Mouse (Mus musculus): Measurements from ENCODE around the gene Hist1h2bg. TPM values are rescaled to one million over a fixed set of nuclear protein-coding genes. Genes with fewer than 3 reads are reported as not detected.

The Hist1h2bg gene
- polyA plus RNA-seq, 1 experiment from 2014 or later = 0.36 TPM

DNA sequence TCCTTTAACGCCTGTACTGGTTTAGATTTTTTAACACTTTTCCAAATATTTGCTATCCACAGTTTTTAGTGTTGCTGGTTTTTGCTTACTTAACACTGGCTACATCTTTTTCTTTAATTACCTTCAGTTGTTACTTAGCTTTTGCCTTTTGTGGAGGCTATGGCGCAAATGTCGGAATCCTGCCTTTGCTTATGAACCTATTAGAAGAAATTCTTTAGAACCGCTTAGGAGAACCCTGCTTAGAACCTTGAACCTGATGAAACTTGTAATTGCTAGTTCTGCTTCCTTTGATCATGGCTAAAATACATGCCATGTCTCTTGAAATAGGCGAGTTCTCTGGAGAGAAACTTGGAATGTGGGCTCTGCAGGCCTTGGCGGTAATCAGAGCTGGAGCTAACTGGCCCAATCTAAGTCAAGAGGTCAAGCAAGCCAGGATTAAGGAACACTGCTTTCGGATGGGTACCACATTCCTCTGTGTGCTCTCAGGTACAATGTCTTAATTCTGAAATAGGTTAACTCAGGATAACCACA, 5.2 kb downstream of the Hist1h2bg start:
- no peaks in the 10 kb centered on the region for H3K27me3 ChIP-seq (ENCODE audit: control insufficient read depth, insufficient read depth, low read depth, low read length)
- no peak overlapping the region; the same call in 1 of the 2 replicates for H3K27ac ChIP-seq (ENCODE audit: low read length)
- H3K36me3 ChIP-seq (ENCODE audit: control insufficient read depth, insufficient read depth, low read length) = no peaks in the 10 kb centered on the region
- H3K4me3 ChIP-seq (ENCODE audit: low read depth, low read length) = peak overlapping the region; percentile 40
- WGBS = 8% methylated on average over 7 of the region's 7 CpGs
- peak overlapping the region; percentile 78 for H3K4me2 ChIP-seq (ENCODE audit: low read length)
- peaks cover 27% of the 10 kb centered on the region for H3K4me1 ChIP-seq (ENCODE audit: control insufficient read depth, insufficient read depth, low read length)
- no peak for ATAC-seq
- no peaks in the 10 kb centered on the region for H3K9me3 ChIP-seq (replicated peaks; ENCODE audit: control insufficient read depth, low read length, poor library complexity, severe bottlenecking)
- H3K9ac ChIP-seq (ENCODE audit: low read depth, low read length) = no peak overlapping the region; the same call in 1 of the 2 replicates

DNA sequence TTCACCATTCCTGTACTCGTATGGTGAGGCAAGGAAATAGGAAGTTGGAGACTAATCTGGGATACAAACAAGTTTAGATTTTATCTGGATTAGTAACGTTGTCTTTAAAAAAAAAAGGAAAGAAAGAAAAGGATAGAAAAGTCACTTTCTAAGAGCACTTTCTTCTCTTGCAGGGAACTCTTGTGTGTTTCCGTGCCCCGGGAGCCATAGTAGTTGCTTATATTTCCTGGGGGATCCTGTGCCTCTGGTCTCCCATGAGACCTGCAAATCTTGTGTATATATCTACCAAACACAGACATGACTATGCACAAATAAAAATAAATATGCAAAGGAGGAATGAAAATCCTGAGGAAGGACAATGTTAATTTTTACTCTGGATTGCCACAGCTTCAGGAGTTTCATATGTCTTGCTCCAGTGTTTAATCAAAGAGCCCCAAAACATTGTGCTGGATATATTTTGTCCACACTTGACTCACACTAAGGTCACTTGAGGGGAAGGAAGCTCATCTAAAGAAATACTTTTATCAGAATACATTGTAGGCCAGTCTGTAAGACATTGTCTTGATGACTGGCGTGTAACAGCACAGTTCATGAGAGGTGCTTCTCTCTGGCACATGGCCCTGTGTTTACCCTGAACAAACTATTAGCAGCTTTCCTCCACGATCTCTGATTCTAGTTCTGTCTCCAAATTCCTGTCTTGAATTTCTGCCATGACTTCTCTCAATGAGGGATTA, 5.9 kb downstream of the Hist1h2bg start:
- H3K27ac ChIP-seq (ENCODE audit: low read length) = no peak overlapping the region

DNA sequence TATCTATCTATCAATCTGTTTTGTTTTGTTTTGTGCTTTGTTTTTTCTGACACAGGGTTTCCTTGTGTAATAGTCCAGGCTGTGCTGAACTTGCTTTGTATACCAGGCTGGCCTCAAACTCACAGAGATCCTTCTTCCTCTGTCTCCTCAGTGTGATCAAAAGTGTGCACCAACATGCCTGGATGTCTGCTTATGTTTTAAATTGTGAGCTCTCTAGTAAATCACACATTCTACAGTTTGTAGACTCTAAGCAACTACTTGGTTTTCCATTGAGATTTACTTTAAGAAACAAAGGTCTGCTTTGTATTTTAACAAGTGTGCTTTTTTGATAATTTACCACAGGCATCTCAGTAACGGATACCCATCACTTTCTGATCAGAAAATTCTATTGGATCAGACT, 6.6 kb downstream of the Hist1h2bg start:
- ATAC-seq = no peak
- Histone ChIP-seq H3K27ac (ENCODE audit: low read length) (no peak overlapping the region), H3K4me2 (ENCODE audit: low read length) (no peak overlapping the region), H3K27me3 (ENCODE audit: control insufficient read depth, insufficient read depth, low read depth, low read length) (no peaks in the 10 kb centered on the region), H3K4me1 (ENCODE audit: control insufficient read depth, insufficient read depth, low read length) (peaks cover 25% of the 10 kb centered on the region), H3K36me3 (ENCODE audit: control insufficient read depth, insufficient read depth, low read length) (no peaks in the 10 kb centered on the region), H3K9me3 (replicated peaks; ENCODE audit: control insufficient read depth, low read length, poor library complexity, severe bottlenecking) (no peaks in the 10 kb centered on the region), H3K9ac (ENCODE audit: low read depth, low read length) (no peak overlapping the region), H3K4me3 (ENCODE audit: low read depth, low read length) (no peak overlapping the region)
- WGBS = 100% methylated on average over 1 of the region's 1 CpGs

More for the DNA sequence above, 5.9 kb downstream of the Hist1h2bg start:
- Histone ChIP-seq H3K4me2 (ENCODE audit: low read length) (peak overlapping the region; percentile 78), H3K4me1 (ENCODE audit: control insufficient read depth, insufficient read depth, low read length) (peaks cover 26% of the 10 kb centered on the region), H3K9me3 (replicated peaks; ENCODE audit: control insufficient read depth, low read length, poor library complexity, severe bottlenecking) (no peaks in the 10 kb centered on the region), H3K27me3 (ENCODE audit: control insufficient read depth, insufficient read depth, low read depth, low read length) (no peaks in the 10 kb centered on the region), H3K36me3 (ENCODE audit: control insufficient read depth, insufficient read depth, low read length) (no peaks in the 10 kb centered on the region), H3K9ac (ENCODE audit: low read depth, low read length) (no peak overlapping the region), H3K4me3 (ENCODE audit: low read depth, low read length) (no peak overlapping the region)
- ATAC-seq = no peak
- WGBS = 46% methylated on average over 6 of the region's 6 CpGs

DNA sequence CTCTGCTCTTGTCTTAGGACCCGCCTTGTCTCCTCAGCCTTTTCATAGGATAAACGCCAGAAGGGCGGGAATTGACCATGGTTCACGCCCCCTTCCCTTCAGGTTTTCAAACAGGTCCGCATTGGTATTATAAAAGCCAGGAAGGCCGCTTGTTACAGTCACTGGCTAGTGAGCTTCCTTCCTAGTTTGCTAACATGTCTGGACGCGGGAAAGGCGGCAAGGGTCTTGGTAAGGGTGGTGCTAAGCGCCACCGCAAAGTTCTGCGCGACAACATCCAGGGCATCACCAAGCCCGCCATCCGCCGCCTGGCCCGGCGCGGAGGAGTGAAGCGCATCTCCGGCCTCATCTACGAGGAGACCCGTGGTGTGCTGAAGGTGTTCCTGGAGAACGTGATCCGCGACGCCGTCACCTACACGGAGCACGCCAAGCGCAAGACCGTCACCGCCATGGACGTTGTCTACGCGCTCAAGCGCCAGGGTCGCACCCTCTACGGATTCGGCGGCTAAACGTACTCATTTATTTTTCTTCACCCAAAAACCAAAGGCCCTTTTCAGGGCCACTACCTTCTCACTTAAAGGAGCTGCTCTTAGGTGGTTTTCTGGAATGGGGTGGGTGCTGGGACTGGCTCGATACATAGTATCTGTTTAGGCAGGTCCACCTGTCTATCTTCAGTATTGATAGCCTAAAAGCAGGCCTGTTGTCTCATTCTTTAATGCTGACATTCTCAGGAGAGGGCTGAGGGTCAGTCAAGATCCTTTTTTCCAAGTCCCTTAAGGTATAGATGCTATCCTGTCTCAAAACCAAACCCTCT, 10.4 kb downstream of the Hist1h2bg start, which contains the start of gene Hist1h4d:
Gene Hist1h4d, plus strand, starts transcription at position 191 of the 811 bp plus-strand sequence.
- WGBS = under 1% methylated on average over 43 of the region's 43 CpGs
- H3K4me2 ChIP-seq (ENCODE audit: low read length) = peak within 1 kb of the TSS; percentile 94
- peaks cover 25% of the 10 kb centered on the region for H3K4me1 ChIP-seq (ENCODE audit: control insufficient read depth, insufficient read depth, low read length)
- peak within 1 kb of the TSS; percentile 80 for H3K27ac ChIP-seq (ENCODE audit: low read length)
- no peaks in the 10 kb centered on the region for H3K36me3 ChIP-seq (ENCODE audit: control insufficient read depth, insufficient read depth, low read length)
- peak within 1 kb of the TSS; percentile 51 for H3K4me3 ChIP-seq (ENCODE audit: low read depth, low read length)
- ATAC-seq = peak; percentile 94
- peak within 1 kb of the TSS; percentile 72 for H3K9ac ChIP-seq (ENCODE audit: low read depth, low read length)
- no peaks in the 10 kb centered on the region for H3K27me3 ChIP-seq (ENCODE audit: control insufficient read depth, insufficient read depth, low read depth, low read length)
- no peaks in the 10 kb centered on the region for H3K9me3 ChIP-seq (replicated peaks; ENCODE audit: control insufficient read depth, low read length, poor library complexity, severe bottlenecking)

DNA sequence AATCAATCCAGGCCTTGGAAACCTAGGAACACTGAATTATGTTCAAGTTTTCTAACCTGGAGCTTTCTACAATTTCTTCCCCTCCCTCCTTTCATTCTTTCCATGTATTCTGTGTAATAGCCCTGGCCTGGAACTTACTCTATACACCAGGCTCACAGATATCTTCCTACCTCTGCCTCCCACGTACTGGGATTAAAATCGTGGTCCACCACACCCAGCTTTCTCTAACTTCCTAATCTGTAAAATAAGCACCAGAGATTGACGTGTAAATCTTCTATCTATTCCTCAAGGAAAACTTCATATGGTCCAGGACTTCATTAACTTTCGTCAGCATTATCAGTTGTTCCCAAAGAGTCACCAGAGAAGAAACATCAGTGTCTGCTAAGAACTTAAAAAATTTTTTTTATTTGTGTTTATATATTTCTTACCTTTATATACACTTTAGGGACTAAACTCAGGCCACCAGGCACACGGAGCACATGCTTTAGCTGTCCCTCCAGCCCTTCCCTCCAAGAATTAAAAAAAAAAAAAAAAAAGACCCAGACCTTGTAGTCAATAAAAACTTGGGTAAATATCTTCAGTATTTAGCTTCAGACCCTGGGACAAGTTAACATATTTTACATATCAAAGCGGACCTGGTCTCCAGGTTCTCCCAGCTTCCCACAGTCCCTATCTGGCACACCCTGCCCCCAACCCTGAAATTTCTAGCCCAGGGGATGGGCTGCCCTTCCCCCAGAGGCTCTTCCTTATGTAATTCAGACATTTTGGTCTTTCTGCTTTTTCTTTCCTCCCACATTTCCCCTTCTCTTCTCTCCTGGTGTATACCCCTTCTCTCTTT, 11.2 kb downstream of the Hist1h2bg start:
- no peaks in the 10 kb centered on the region for H3K27me3 ChIP-seq (ENCODE audit: control insufficient read depth, insufficient read depth, low read depth, low read length)
- peak overlapping the region; percentile 94 for H3K4me2 ChIP-seq (ENCODE audit: low read length)
- peak overlapping the region; percentile 80 for H3K27ac ChIP-seq (ENCODE audit: low read length)
- no peaks in the 10 kb centered on the region for H3K36me3 ChIP-seq (ENCODE audit: control insufficient read depth, insufficient read depth, low read length)
- no peak for ATAC-seq
- H3K9ac ChIP-seq (ENCODE audit: low read depth, low read length) = peak overlapping the region; percentile 72
- peaks cover 26% of the 10 kb centered on the region for H3K4me1 ChIP-seq (ENCODE audit: control insufficient read depth, insufficient read depth, low read length)
- H3K4me3 ChIP-seq (ENCODE audit: low read depth, low read length) = peak overlapping the region; percentile 51
- 5% methylated on average over 6 of the region's 6 CpGs for WGBS
- H3K9me3 ChIP-seq (replicated peaks; ENCODE audit: control insufficient read depth, low read length, poor library complexity, severe bottlenecking) = no peaks in the 10 kb centered on the region

DNA sequence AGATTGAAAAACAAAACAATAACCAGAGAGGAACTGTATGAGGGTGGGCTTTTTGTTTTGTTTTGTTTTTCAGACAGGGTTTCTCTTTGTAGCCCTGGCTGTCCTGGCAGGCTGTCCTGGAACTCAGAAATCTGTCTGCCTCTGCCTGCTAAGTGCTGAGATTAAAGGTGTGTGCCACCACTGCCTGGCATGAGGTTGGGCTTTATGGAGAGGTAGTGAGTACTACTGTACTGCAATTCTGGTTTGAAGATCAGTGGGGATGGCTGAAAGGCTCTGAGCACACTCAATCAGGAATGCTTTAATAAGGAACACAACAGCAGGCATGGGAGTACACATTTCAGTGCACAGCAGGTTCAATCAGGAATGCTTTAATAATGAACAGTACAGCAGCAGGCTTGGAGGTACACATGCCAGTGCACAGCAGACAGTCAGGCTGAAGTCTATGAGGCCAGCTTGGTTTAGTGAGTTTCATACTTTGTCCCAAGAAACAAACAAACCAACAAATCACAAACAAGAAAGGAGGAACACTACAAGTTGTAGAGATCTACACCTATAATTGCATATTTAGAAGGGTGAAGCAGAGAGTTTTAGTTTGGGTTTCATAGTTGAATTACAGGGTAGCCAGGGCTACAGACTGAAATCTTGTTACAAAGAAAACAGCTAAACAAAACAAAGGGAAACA, 12.3 kb downstream of the Hist1h2bg start:
- H3K4me1 ChIP-seq (ENCODE audit: control insufficient read depth, insufficient read depth, low read length) = peaks cover 26% of the 10 kb centered on the region
- no peaks in the 10 kb centered on the region for H3K9me3 ChIP-seq (replicated peaks; ENCODE audit: control insufficient read depth, low read length, poor library complexity, severe bottlenecking)
- H3K9ac ChIP-seq (ENCODE audit: low read depth, low read length) = no peak overlapping the region
- no peak overlapping the region for H3K4me3 ChIP-seq (ENCODE audit: low read depth, low read length)
- H3K27ac ChIP-seq (ENCODE audit: low read length) = no peak overlapping the region
- no peak overlapping the region for H3K4me2 ChIP-seq (ENCODE audit: low read length)
- H3K27me3 ChIP-seq (ENCODE audit: control insufficient read depth, insufficient read depth, low read depth, low read length) = no peaks in the 10 kb centered on the region
- H3K36me3 ChIP-seq (ENCODE audit: control insufficient read depth, insufficient read depth, low read length) = no peaks in the 10 kb centered on the region
- ATAC-seq = no peak

DNA sequence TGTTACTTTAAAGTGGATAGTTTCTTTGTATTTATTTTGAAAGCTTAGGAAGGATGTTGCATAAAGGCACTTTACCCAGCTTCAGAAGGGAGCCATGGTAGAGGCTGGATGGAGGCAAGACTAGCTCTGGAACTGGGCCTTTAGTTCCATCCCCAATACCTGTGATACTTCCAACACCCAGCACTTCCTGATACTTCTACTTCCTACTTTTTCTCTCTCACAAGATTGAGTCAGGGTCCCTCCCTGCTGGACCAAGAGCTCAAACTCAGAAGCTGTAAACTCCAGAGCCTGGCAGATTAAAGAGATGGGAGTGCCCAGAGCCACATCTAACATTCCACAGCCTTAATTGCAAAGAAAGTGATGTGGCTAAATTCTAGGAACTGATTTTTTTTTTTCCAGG, 13.1 kb downstream of the Hist1h2bg start:
- H3K4me2 ChIP-seq (ENCODE audit: low read length) = peak overlapping the region; percentile 91
- H3K4me1 ChIP-seq (ENCODE audit: control insufficient read depth, insufficient read depth, low read length) = peaks cover 26% of the 10 kb centered on the region
- no peaks in the 10 kb centered on the region for H3K9me3 ChIP-seq (replicated peaks; ENCODE audit: control insufficient read depth, low read length, poor library complexity, severe bottlenecking)
- H3K4me3 ChIP-seq (ENCODE audit: low read depth, low read length) = peak overlapping the region; percentile 54
- H3K36me3 ChIP-seq (ENCODE audit: control insufficient read depth, insufficient read depth, low read length) = no peaks in the 10 kb centered on the region
- no peak overlapping the region; the same call in 1 of the 2 replicates for H3K9ac ChIP-seq (ENCODE audit: low read depth, low read length)
- no peaks in the 10 kb centered on the region for H3K27me3 ChIP-seq (ENCODE audit: control insufficient read depth, insufficient read depth, low read depth, low read length)
- peak overlapping the region; percentile 94 for H3K27ac ChIP-seq (ENCODE audit: low read length)
- no peak for ATAC-seq

DNA sequence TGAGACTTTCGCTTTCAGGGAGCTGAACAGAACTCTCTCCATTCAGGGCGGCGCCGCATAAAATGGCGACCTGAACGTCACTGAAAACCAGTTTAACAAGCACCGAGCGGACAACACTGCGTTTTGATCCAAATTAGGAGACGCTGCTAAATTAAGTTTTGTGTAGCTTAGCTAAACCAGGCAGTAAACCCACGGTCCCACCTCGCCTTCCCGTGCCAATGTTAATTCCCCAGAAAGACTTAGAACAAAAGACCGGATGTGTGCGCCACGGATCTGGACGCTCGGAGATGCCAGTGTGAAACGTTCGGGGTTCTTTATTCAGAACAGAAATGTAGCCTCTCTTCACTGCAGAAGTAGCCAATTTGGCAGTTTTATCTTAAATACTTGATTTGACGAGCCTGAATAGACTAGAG, 13.8 kb downstream of the Hist1h2bg start:
- Histone ChIP-seq H3K9me3 (replicated peaks; ENCODE audit: control insufficient read depth, low read length, poor library complexity, severe bottlenecking) (no peaks in the 10 kb centered on the region), H3K9ac (ENCODE audit: low read depth, low read length) (peak overlapping the region; percentile 71), H3K27ac (ENCODE audit: low read length) (peak overlapping the region; percentile 94), H3K4me2 (ENCODE audit: low read length) (peak overlapping the region; percentile 91), H3K4me3 (ENCODE audit: low read depth, low read length) (peak overlapping the region; percentile 54), H3K36me3 (ENCODE audit: control insufficient read depth, insufficient read depth, low read length) (no peaks in the 10 kb centered on the region), H3K27me3 (ENCODE audit: control insufficient read depth, insufficient read depth, low read depth, low read length) (no peaks in the 10 kb centered on the region), H3K4me1 (ENCODE audit: control insufficient read depth, insufficient read depth, low read length) (peaks cover 26% of the 10 kb centered on the region)
- no peak for ATAC-seq
- under 1% methylated on average over 21 of the region's 21 CpGs for WGBS
